Mouse (Mus musculus) neural tube, embryonic 10.5 days (tissue): Measurements from ENCODE around the gene Ropn1.
A peak's percentile ranks its signal among the peaks of the same experiment; 100 is the strongest.
"Not testable (repeated sequence)": the region's sequence is repeated elsewhere in the genome, so short reads cannot be mapped to it uniquely, and the experiment has no call there.

Source experiments
- DNase-seq: peaks from one replicate; pipeline ENCODE4 v3.0.0-alpha.2; 2017; ENCODE audit warnings: low spot score; ENCODE audit errors: extremely low spot score

Gene Ropn1

DNA sequence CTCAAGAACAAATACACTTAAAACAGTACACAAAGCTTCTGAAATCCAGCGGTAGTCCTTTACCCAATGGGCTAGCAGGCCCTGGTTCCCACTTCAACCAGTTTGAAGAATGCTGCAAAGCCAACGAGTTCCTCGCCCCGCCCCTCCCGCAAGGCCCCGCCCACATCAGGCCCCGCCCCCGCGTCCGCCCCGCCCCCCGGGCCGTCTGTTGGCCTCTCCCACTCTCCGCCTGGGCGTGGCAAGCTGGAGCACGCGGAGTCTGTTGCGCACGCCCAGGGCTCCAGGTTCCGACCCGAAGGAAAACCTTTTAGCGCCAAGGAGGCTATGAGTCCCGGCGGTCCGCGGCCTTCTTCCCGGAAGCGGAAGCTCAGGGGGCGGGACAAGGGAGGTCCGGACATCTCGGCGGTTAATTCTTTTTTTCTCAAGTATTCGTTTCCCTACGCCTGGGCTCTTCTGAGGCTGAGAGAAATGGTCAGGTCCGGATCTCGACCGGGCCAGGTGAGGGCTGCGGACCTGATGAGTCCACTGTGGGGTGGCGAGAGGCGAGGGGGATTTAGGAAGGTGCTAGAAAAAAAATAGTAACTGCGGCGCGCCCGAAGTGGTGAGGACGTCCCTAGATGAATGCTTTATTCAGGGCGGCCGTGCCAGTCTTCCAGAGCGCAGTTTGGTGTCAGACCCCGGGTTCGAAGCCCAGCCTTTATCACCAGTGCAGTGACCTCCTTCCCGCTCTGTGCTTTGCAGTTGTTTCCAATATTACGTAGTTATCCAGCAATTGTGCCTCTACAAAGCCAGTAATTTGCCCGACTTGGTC, 40.8 kb downstream of the Ropn1 start, which contains the start of gene Ccdc14:
Gene Ccdc14 (plus strand): TSS at position 283 of the 811 bp plus-strand sequence.
- DNase-seq = peak; percentile 93

DNA sequence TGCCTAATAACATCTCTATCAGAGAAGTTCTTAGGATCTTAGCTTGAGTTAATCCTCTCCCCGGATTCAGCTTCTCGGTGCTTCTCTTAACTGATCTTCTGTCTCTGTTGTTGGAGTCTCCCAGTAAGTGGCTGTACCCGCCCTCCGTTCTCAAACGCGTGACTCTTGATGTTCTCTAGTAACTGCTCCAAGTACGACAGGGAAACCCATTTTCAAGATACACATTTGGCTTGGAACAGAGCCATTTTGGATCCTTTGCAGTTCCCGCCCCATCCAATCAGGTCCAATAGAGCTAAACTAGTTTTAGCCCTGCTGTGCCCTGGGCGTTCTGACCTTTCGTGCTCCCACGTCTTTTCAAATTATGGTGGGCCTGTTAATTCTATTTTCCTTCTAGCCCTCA, 41.4 kb downstream of the Ropn1 start:
- DNase-seq = peak; percentile 23

DNA sequence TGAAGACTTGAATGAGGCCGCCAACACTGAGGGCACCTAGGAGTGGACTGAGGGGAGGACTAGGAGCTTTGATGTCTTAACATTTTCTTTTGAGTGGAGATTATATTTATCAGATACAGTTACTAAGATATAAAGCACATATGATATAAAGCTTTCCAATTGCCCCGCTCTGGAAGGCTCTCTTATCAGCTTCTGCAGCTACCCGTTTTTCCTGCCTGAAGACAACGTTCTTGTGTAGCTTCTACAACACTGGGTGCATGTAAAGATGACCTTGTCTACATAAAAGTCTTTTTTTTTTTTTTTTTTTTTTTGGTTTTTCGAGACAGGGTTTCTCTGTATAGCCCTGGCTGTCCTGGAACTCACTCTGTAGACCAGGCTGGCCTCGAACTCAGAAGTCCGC, 44.8 kb downstream of the Ropn1 start:
- no peak for DNase-seq

DNA sequence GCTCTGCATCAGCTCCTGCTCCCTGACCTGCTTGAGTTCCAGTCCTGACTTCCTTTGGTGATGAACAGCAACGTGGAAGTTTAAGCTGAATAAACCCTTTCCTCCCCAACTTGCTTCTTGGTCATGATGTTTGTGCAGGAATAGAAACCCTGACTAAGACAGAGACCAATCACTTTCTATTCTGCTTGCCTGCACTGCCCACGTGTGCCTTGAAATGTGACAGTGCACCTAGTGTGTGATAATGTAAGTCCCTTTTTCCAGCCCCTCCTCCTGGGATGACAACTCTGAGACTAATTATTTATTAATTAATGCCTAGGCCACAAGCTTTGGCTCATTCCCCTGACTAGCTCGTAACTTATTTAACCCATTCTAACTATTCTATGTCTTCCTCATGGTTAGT, 49.0 kb downstream of the Ropn1 start:
- not testable (repeated sequence) for DNase-seq

DNA sequence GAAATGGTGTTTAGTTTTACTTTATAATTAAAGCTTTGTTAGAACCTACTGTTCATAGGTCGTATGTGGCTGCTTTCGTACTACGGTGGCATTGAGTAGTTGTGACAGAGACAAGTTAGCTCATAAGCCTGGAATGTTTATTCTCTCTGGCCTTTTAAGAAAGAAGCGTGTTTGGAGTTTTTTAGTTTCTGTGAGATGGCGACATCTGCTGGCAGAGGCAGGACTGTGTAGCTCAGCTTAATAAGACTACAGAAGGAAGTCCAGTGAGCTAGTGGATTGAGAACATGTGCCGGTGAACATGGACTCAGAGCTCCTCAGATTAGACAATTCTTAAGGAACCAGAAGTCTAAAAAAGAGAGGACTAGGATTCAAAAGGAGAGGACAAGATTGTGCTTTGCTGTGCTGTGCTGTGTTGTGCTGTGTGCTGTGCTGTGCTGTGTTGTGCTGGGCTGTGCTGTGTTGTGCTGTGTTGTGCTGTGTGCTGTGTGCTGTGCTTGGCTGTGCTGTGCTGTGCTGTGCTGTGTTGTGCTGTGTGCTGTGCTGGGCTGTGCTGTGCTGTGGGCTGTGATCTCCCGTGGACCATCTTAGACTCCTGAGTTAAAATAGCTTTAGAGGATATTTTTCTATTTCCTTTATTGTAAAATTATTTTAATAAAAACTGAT, 50.6 kb downstream of the Ropn1 start:
- peak; percentile 64 for DNase-seq

DNA sequence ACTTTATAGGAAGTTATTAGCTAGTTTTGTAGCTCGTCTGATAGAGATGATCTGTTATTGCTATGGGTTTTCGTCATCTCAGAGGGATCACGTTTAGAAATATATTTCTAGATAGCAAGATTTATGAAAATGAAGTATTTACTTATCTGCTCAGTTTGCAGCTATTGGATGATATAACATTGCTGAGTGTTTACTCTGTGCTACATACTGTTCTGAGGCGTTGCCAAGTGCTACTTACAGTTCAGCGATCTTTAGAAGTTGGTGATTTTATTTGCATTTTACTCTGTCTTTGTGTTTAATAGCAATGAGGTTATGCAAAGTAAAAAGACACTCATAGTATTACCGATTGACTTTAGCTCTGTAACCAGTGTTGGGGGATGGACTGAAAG, 51.1 kb downstream of the Ropn1 start:
- no peak for DNase-seq

DNA sequence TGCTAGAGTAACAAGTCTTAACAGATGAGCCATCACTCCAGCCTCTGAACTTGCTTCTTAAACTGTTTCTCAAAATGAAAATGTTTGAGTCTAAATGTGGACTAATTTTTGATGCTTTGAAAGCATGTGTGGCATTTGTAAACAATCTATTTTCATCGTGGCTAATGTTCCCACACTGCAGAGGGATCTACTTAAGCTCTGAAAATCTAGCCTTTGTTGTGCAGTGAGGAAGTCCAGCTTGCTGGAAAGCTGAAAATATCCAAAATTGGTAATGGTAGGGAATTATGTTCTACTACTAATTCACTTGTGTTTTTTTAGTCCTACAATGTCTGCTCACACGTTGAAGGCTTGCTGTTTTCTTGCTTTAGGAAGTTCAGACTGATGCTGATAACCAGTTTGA, 56.3 kb downstream of the Ropn1 start:
- no peak for DNase-seq

DNA sequence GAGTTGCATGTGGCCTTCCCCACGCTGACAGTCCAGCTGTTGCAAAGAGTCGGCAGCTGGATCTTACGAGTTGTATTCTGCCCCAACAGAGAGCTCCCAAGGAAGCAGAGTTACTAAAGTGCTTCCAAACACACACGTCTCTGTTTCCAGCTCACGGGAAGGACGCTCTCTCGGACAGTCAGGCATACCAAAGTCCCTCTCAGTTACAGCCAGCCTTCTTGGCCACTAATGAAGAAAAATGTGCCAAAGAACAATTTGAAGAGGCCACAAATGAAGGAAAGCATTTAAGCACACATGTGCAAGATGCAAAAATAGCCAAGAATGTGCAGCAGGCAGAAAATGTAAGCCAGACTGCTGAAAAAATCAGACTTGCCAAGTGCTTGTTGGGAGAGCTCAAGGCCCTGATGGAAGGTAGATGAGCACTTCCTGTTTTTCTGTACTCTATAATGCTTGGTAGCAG, 56.8 kb downstream of the Ropn1 start:
- DNase-seq = no peak

DNA sequence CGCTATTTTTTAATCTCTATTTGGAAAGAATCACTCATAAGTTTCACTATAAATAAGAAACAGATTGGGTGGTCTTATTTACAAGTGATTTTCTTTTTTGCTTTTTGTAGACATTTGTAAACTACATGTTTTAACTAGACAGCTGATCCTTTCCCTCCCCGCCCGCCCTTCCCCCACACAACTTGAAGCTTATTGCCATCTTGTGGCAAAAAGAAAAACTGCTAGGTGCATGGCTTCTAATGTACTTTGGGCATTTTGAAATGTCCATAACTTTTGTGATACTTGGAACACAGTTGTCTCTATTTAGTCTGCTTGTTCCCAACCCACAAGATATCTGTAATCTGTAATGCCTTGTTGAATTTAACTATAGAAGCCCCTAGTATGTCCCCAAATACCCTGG, 61.8 kb downstream of the Ropn1 start:
- DNase-seq = no peak

DNA sequence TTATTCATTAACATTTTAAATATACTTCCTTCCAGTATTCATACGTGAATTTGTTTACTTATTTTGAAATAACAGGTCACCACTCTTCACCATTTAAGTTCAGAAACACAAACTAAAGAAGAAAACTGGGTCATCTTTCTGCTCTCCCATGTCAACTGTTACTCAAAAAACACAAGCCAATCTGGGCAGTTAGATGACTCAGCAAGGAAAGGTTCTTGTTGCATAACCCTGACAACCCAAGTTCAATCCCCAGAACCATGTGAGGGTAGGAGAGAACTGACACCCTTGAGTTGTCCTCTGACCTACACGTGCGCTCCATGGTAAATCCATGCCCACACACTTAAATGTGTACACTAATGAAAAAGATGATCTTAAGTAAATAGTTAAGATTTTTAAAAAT, 75.4 kb downstream of the Ropn1 start:
- no peak for DNase-seq
